In the genomic region with DNA sequence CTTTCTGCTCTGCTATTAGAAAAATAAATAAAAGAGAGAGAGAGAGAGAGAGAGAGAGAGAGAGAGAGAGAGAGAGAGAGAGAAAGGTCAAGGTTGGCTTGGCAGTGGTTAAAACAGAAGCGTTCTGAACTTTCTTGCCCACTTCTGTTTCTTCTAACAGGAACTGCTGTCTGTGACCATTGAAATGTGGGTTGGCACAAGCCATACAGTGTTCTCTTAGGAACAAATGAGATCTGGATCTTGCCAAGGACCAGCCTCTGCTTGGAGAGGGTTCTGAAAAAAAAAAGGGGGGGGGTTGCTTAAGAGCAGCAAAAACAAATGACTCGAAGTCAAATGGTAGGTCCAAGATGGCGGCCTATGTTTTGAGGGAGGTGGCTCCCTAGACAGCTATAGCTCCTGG, we compare ENCODE assay signal across 18 mouse cellular contexts. TPM values are rescaled to one million over a fixed set of nuclear protein-coding genes. Genes with fewer than 3 reads are reported as not detected.
DNase-seq lines count a peak whose midpoint lies in the region; ATAC-seq and TF ChIP-seq lines count a peak whose summit lies in the region.
"Had no signal": no experiment of that assay in that cellular context is flagged by ENCODE, and none has a peak within 500 bp of the region (broad histone marks: within the 10 kb centered on the region; RNA-seq: fewer than 3 reads in every experiment).

No protein-coding gene starts in this region.

- peak overlapping the region; percentile 75 for H3K27ac ChIP-seq in lung, embryonic 15.5 days
- peak overlapping the region; percentile 85 for H3K27ac ChIP-seq in bone marrow macrophage, adult 2 months (ENCODE audit: insufficient read depth, low read depth, low read length)
- no peak overlapping the region for H3K27ac ChIP-seq in liver, postnatal 0 days (ENCODE audit: low read depth)
- H3K27ac ChIP-seq: embryonic facial prominence, embryonic 13.5 days; forebrain, embryonic 15.5 days; heart, embryonic 10.5 days; hindbrain, embryonic 10.5 days; hindbrain, embryonic 14.5 days; intestine, embryonic 15.5 days had no signal

- no peak overlapping the region for H3K4me3 ChIP-seq in lung, embryonic 15.5 days
- H3K4me3 ChIP-seq in bone marrow macrophage, adult 2 months (ENCODE audit: insufficient read depth, low read length), result no peak overlapping the region
- no peak overlapping the region for H3K4me3 ChIP-seq in liver, postnatal 0 days (ENCODE audit: low read depth, low read length)
- H3K4me3 ChIP-seq: embryonic facial prominence, embryonic 13.5 days; forebrain, embryonic 15.5 days; heart, embryonic 10.5 days; heart, embryonic 15.5 days; hindbrain, embryonic 10.5 days; intestine, embryonic 15.5 days had no signal

- H3K4me2 ChIP-seq in lung, embryonic 15.5 days, result no peak overlapping the region
- H3K4me2 ChIP-seq in liver, postnatal 0 days (ENCODE audit: low read depth, low read length), result no peak overlapping the region
- H3K4me2 ChIP-seq: embryonic facial prominence, embryonic 13.5 days; forebrain, embryonic 15.5 days; heart, embryonic 15.5 days; hindbrain, embryonic 14.5 days; intestine, embryonic 15.5 days had no signal

- peaks cover 20% of the 10 kb centered on the region; the same call in 1 of the 2 replicates for H3K4me1 ChIP-seq in lung, embryonic 15.5 days
- peaks cover 15% of the 10 kb centered on the region for H3K4me1 ChIP-seq in bone marrow macrophage, adult 2 months (ENCODE audit: control insufficient read depth, insufficient read depth, low read length)
- H3K4me1 ChIP-seq in liver, postnatal 0 days (ENCODE audit: insufficient read depth), result no peaks in the 10 kb centered on the region
- H3K4me1 ChIP-seq: forebrain, embryonic 15.5 days; heart, embryonic 15.5 days; intestine, embryonic 15.5 days had no signal

- no peaks in the 10 kb centered on the region for H3K36me3 ChIP-seq in lung, embryonic 15.5 days
- no peaks in the 10 kb centered on the region for H3K36me3 ChIP-seq in liver, postnatal 0 days (replicated peaks; ENCODE audit: insufficient read depth, low read length)
- H3K36me3 ChIP-seq: embryonic facial prominence, embryonic 13.5 days; forebrain, embryonic 15.5 days; heart, embryonic 10.5 days; heart, embryonic 15.5 days; hindbrain, embryonic 10.5 days; intestine, embryonic 15.5 days had no signal

- no peak for ATAC-seq in lung, embryonic 15.5 days (ENCODE audit: borderline replicate concordance, extremely low read depth, low FRiP score, low TSS enrichment)
- peak; percentile 16; the same call in 1 of the 2 replicates for ATAC-seq in granulocyte monocyte progenitor cell, adult 5-6 weeks (replicated peaks; ENCODE audit: poor library complexity, severe bottlenecking)
- ATAC-seq in neutrophil, adult 5-6 weeks (ENCODE audit: extremely low read depth, insufficient number of reproducible peaks, low FRiP score, poor library complexity, severe bottlenecking), result peak; percentile 15; the same call in 1 of the 2 replicates
- ATAC-seq in liver, postnatal 0 days, result no peak
- ATAC-seq: forebrain, embryonic 15.5 days; intestine, embryonic 15.5 days had no signal

- H3K9ac ChIP-seq in lung, embryonic 15.5 days, result no peak overlapping the region
- no peak overlapping the region for H3K9ac ChIP-seq in liver, postnatal 0 days (replicated peaks)
- H3K9ac ChIP-seq: embryonic facial prominence, embryonic 13.5 days; forebrain, embryonic 15.5 days; heart, embryonic 15.5 days; hindbrain, embryonic 14.5 days; intestine, embryonic 15.5 days had no signal

- no peak for TF ChIP-seq EP300 in liver, postnatal 0 days (IDR thresholded peaks at IDR 0.05; ENCODE audit: low read depth)

- H3K9me3 ChIP-seq in lung, embryonic 15.5 days, result no peaks in the 10 kb centered on the region
- no peaks in the 10 kb centered on the region for H3K9me3 ChIP-seq in liver, postnatal 0 days (ENCODE audit: low read length)
- H3K9me3 ChIP-seq: embryonic facial prominence, embryonic 13.5 days; forebrain, embryonic 15.5 days; heart, embryonic 15.5 days; hindbrain, embryonic 10.5 days; intestine, embryonic 15.5 days had no signal

- H3K27me3 ChIP-seq in lung, embryonic 15.5 days, result no peaks in the 10 kb centered on the region
- H3K27me3 ChIP-seq in liver, postnatal 0 days (ENCODE audit: insufficient read depth, low read length), result no peaks in the 10 kb centered on the region
- H3K27me3 ChIP-seq: embryonic facial prominence, embryonic 13.5 days; forebrain, embryonic 15.5 days; heart, embryonic 15.5 days; intestine, embryonic 15.5 days had no signal

- whole genome bisulfite sequencing in lung, embryonic 15.5 days, result 77% methylated on average over 3 of the region's 3 CpGs
- WGBS in liver, postnatal 0 days (ENCODE audit: insufficient replicate concordance), result 82% methylated on average over 3 of the region's 3 CpGs

- no peak for TF ChIP-seq CTCF in bone marrow macrophage, adult 2 months (IDR thresholded peaks at IDR 0.05; ENCODE audit: low read depth, low read length)
- TF ChIP-seq CTCF in liver, postnatal 0 days (IDR thresholded peaks at IDR 0.05; ENCODE audit: low read depth), result no peak

- DNase-seq in lung, postnatal 36 days, result no peak
- no peak for DNase-seq in adrenal gland, postnatal 25 days
- no peak for DNase-seq in liver, postnatal 0 days
- DNase-seq: adrenal gland, adult 8-10 months; cerebellum, adult 11-12 months; cerebellum, adult 9-10 months; cerebellum, postnatal 25 days had no signal

- TF ChIP-seq POLR2A in bone marrow macrophage, adult 2 months (IDR thresholded peaks at IDR 0.05; ENCODE audit: borderline replicate concordance, low read depth, low read length), result no peak

RNA-seq across cellular contexts. Expression of a gene that starts 17.0 kb away (rescaled TPM):
- 31.2 and 32.0 TPM in 2 replicates for polyA plus RNA-seq in lung, embryonic 15.5 days (2015; fragmentation: Nextera tagmentation; extraction: Ambion mirVana)
- 0.53 and 1.0 TPM in 2 replicates for polyA plus RNA-seq in bone marrow macrophage, adult 2 months (2012; ENCODE audit: insufficient read depth, insufficient read length, missing spikeins)
- total RNA-seq in granulocyte monocyte progenitor cell, adult 5-6 weeks (2014; fragmentation: Nextera tagmentation), result 8.3 TPM in 1 of 2 replicates, not detected in the other
- 0.09 and 1.1 TPM in 2 replicates for total RNA-seq in granulocyte monocyte progenitor cell, adult 5-6 weeks (2017)
- total RNA-seq in neutrophil, adult 5-6 weeks (2017), result 4.3 and 8.1 TPM in 2 replicates
- 13.0 and 20.0 TPM in 2 replicates for total RNA-seq in adrenal gland, postnatal 25 days (2021)
- 1.7 and 2.0 TPM in 2 replicates for polyA plus RNA-seq in liver, postnatal 0 days (2015; fragmentation: Nextera tagmentation; extraction: Ambion mirVana)

Comparison
In these comparisons a context has a peak if more than half of its experiments do, and no peak if none do; other contexts are left out.
1. ATAC-seq: peak in granulocyte monocyte progenitor cell, adult 5-6 weeks (single experiment) and neutrophil, adult 5-6 weeks (single experiment); none in lung, embryonic 15.5 days (single experiment) and liver, postnatal 0 days (single experiment).